In the genomic region with DNA sequence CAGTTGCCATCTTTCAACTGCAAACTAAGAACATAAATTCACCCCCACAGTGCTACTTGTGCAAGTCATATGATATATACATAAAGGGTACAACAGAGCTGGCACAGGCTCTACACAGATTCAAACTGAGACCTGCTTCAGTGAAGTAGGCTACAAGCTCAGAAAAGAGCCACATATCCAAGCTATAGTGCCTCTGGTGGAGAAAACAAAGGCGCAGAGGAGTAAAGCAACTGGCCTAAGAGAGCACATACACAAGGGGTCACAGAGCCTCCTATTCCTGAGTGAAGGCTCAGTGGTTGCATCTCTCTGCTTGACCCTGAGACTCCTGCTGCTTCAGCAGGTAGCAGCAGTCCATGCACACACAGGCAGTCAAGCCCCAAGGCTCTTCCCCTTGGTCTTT, we compare ENCODE assay signal across 12 mouse cellular contexts. TPM values are rescaled to one million over a fixed set of nuclear protein-coding genes. Genes with fewer than 3 reads are reported as not detected.
DNase-seq lines count a peak whose midpoint lies in the region; ATAC-seq and TF ChIP-seq lines count a peak whose summit lies in the region.
"Had no signal": no experiment of that assay in that cellular context is flagged by ENCODE, and none has a peak within 500 bp of the region (broad histone marks: within the 10 kb centered on the region; RNA-seq: fewer than 3 reads in every experiment).

No protein-coding gene starts in this region.

- no peak overlapping the region for H3K4me2 ChIP-seq in forebrain, postnatal 0 days (ENCODE audit: low read depth)
- H3K4me2 ChIP-seq: lung, embryonic 14.5 days had no signal

- H3K36me3 ChIP-seq in forebrain, postnatal 0 days (ENCODE audit: insufficient read depth), result 0 out of 2 replicates have a peak, but pooled peaks cover 3% of the 10 kb centered on the region
- H3K36me3 ChIP-seq in forebrain, embryonic 10.5 days (replicated peaks), result peaks cover 31% of the 10 kb centered on the region
- H3K36me3 ChIP-seq in thymus, adult 2 months (ENCODE audit: control insufficient read depth, insufficient read depth, low read length), result no peaks in the 10 kb centered on the region
- peaks cover 3% of the 10 kb centered on the region for H3K36me3 ChIP-seq in splenic B cell, adult 2 months (ENCODE audit: control insufficient read depth, insufficient read depth, low read length, poor library complexity, severe bottlenecking)

- H3K9me3 ChIP-seq in forebrain, postnatal 0 days (ENCODE audit: low read length), result no peaks in the 10 kb centered on the region
- H3K9me3 ChIP-seq in forebrain, embryonic 10.5 days, result peaks cover 9% of the 10 kb centered on the region; the same call in 1 of the 2 replicates
- H3K9me3 ChIP-seq: neural tube, embryonic 12.5 days had no signal

- WGBS in forebrain, postnatal 0 days, result 81% methylated on average over 1 of the region's 1 CpGs
- 75% methylated on average over 1 of the region's 1 CpGs for WGBS in forebrain, embryonic 10.5 days
- WGBS in thymus, adult 2 months, result 89% methylated on average over 1 of the region's 1 CpGs

- no peak for TF ChIP-seq POLR2A in thymus, adult 2 months (IDR thresholded peaks at IDR 0.05; ENCODE audit: control insufficient read depth, extremely low read depth, insufficient read depth, low read length, poor library complexity)

- no peak for DNase-seq in forebrain, postnatal 0 days
- no peak for DNase-seq in forebrain, embryonic 10.5 days (ENCODE audit: extremely low spot score, low spot score)
- DNase-seq in layer of hippocampus, adult 2 months (ENCODE audit: low spot score in 2 of 2), result no peak
- no peak for DNase-seq in layer of hippocampus, adult 8-10 months (ENCODE audit: low spot score in 2 of 2)
- DNase-seq in thymus, postnatal 0 days (ENCODE audit: low spot score), result peak; percentile 32
- DNase-seq in thymus, adult 2 months, result no peak
- DNase-seq in splenic B cell, adult 2 months (ENCODE audit: low read depth, low spot score), result peak; percentile 49
- no peak for DNase-seq in right cerebral cortex, postnatal 14 days
- DNase-seq: cerebellum, adult 11-12 months; kidney, postnatal 10 days; lung, embryonic 14.5 days had no signal

- no peak for ATAC-seq in forebrain, postnatal 0 days

- no peaks in the 10 kb centered on the region for H3K27me3 ChIP-seq in forebrain, postnatal 0 days (ENCODE audit: insufficient read depth, low read length)
- H3K27me3 ChIP-seq in forebrain, embryonic 10.5 days (ENCODE audit: poor library complexity, severe bottlenecking), result peaks cover 14% of the 10 kb centered on the region
- peaks cover 5% of the 10 kb centered on the region; the same call in 1 of the 2 replicates for H3K27me3 ChIP-seq in thymus, adult 2 months (ENCODE audit: control insufficient read depth, insufficient read depth, low read length)
- no peaks in the 10 kb centered on the region for H3K27me3 ChIP-seq in splenic B cell, adult 2 months (ENCODE audit: control insufficient read depth, insufficient read depth, low read length, poor library complexity, severe bottlenecking)
- H3K27me3 ChIP-seq: neural tube, embryonic 12.5 days had no signal

- no peak overlapping the region for H3K4me3 ChIP-seq in forebrain, postnatal 0 days (ENCODE audit: low read depth, low read length)
- no peak overlapping the region for H3K4me3 ChIP-seq in forebrain, embryonic 10.5 days
- no peak overlapping the region for H3K4me3 ChIP-seq in layer of hippocampus, adult 2 months
- H3K4me3 ChIP-seq in thymus, adult 2 months (ENCODE audit: control insufficient read depth, insufficient read depth, low read length), result no peak overlapping the region
- H3K4me3 ChIP-seq: neural tube, embryonic 12.5 days had no signal

- TF ChIP-seq CTCF in forebrain, postnatal 0 days (IDR thresholded peaks at IDR 0.05; ENCODE audit: low read depth), result peak; percentile 48
- TF ChIP-seq CTCF in layer of hippocampus, adult 2 months (conservative IDR thresholded peaks at IDR 0.05), result peak; percentile 56
- TF ChIP-seq CTCF in thymus, adult 2 months (IDR thresholded peaks at IDR 0.05; ENCODE audit: borderline replicate concordance, control insufficient read depth, extremely low read depth, insufficient read depth, low read length, poor library complexity), result no peak

- peaks cover 21% of the 10 kb centered on the region for H3K4me1 ChIP-seq in forebrain, postnatal 0 days (ENCODE audit: insufficient read depth)
- H3K4me1 ChIP-seq in forebrain, embryonic 10.5 days, result peaks cover 46% of the 10 kb centered on the region
- H3K4me1 ChIP-seq in thymus, adult 2 months (replicated peaks; ENCODE audit: control insufficient read depth, insufficient read depth, low read length), result peaks cover 41% of the 10 kb centered on the region

- no peak overlapping the region for H3K9ac ChIP-seq in forebrain, postnatal 0 days
- H3K9ac ChIP-seq: lung, embryonic 14.5 days had no signal

- H3K27ac ChIP-seq in forebrain, postnatal 0 days (ENCODE audit: low read depth, low read length), result no peak overlapping the region
- H3K27ac ChIP-seq in forebrain, embryonic 10.5 days, result no peak overlapping the region
- no peak overlapping the region for H3K27ac ChIP-seq in layer of hippocampus, adult 2 months
- H3K27ac ChIP-seq in thymus, adult 2 months (ENCODE audit: control insufficient read depth, insufficient read depth, low read length), result no peak overlapping the region
- H3K27ac ChIP-seq: neural tube, embryonic 12.5 days had no signal

RNA-seq across cellular contexts. Expression of a gene that starts 3.0 kb away (rescaled TPM):
- total RNA-seq in forebrain, postnatal 0 days (2014; rRNA removed), result 16.7 and 22.0 TPM in 2 replicates
- polyA plus RNA-seq in forebrain, postnatal 0 days (2015; fragmentation: Nextera tagmentation; extraction: Ambion mirVana), result 2.9 and 3.0 TPM in 2 replicates
- 2.2 TPM in 2 replicates for polyA plus RNA-seq in forebrain, embryonic 10.5 days (2016; fragmentation: Nextera tagmentation; extraction: Ambion mirVana)
- total RNA-seq in layer of hippocampus, adult 2 months (2021), result 10 to 100 TPM; 36.9 to 37.2 TPM
- total RNA-seq in layer of hippocampus, adult 8-10 months (2022), result 10 to 100 TPM; 35.2 to 37.2 (median 36.3) TPM
- polyA plus RNA-seq in thymus, postnatal 0 days (2015; fragmentation: Nextera tagmentation; extraction: Ambion mirVana), result 1.7 and 1.9 TPM in 2 replicates
- polyA plus RNA-seq in thymus, adult 2 months (2012; rRNA removed), result 15.8 and 16.7 TPM in 2 replicates

RNA-seq across cellular contexts. Expression of a gene that starts 3.3 kb away (rescaled TPM):
- total RNA-seq in forebrain, postnatal 0 days (2014; rRNA removed), result 2.2 and 2.3 TPM in 2 replicates
- polyA plus RNA-seq in forebrain, postnatal 0 days (2015; fragmentation: Nextera tagmentation; extraction: Ambion mirVana), result 1.5 and 2.4 TPM in 2 replicates
- 3.6 and 3.8 TPM in 2 replicates for polyA plus RNA-seq in forebrain, embryonic 10.5 days (2016; fragmentation: Nextera tagmentation; extraction: Ambion mirVana)
- total RNA-seq in layer of hippocampus, adult 2 months (2021), result 1 to 10 TPM in 1 of 2 experiments, under 1 TPM in 1; 0.91 to 1.3 TPM
- total RNA-seq in layer of hippocampus, adult 8-10 months (2022), result 1 to 10 TPM in 3 of 4 experiments, under 1 TPM in 1; 0.87 to 1.7 (median 1.2) TPM
- polyA plus RNA-seq in thymus, postnatal 0 days (2015; fragmentation: Nextera tagmentation; extraction: Ambion mirVana), result 0.22 and 0.25 TPM in 2 replicates
- polyA plus RNA-seq in thymus, adult 2 months (2012; rRNA removed), result 0.07 and 0.08 TPM in 2 replicates

RNA-seq across cellular contexts. Expression of a gene that starts 16.3 kb away (rescaled TPM):
- 19.1 and 20.2 TPM in 2 replicates for total RNA-seq in forebrain, postnatal 0 days (2014; rRNA removed)
- polyA plus RNA-seq in forebrain, postnatal 0 days (2015; fragmentation: Nextera tagmentation; extraction: Ambion mirVana), result 42.0 and 45.0 TPM in 2 replicates
- polyA plus RNA-seq in forebrain, embryonic 10.5 days (2016; fragmentation: Nextera tagmentation; extraction: Ambion mirVana), result 60.5 and 64.4 TPM in 2 replicates
- total RNA-seq in layer of hippocampus, adult 2 months (2021), result 10 to 100 TPM; 24.0 to 24.5 TPM
- total RNA-seq in layer of hippocampus, adult 8-10 months (2022), result 10 to 100 TPM; 20.7 to 22.7 (median 21.3) TPM
- polyA plus RNA-seq in thymus, postnatal 0 days (2015; fragmentation: Nextera tagmentation; extraction: Ambion mirVana), result 59.3 and 63.6 TPM in 2 replicates
- 13.7 and 15.3 TPM in 2 replicates for polyA plus RNA-seq in thymus, adult 2 months (2012; rRNA removed)

Comparison
In these comparisons a context has a peak if more than half of its experiments do, and no peak if none do; other contexts are left out.
1. DNase-seq: peak in thymus, postnatal 0 days (single experiment) and splenic B cell, adult 2 months (single experiment); none in forebrain, postnatal 0 days (single experiment), forebrain, embryonic 10.5 days (single experiment), layer of hippocampus, adult 2 months (0 of 2), layer of hippocampus, adult 8-10 months (0 of 2), thymus, adult 2 months (single experiment) and right cerebral cortex, postnatal 14 days (single experiment).